Mouse (Mus musculus) right cerebral cortex, postnatal 4 days (tissue): Measurements from ENCODE around the gene Ap4b1.
A peak's percentile ranks its signal among the peaks of the same experiment; 100 is the strongest.
"Not testable (repeated sequence)": the region's sequence is repeated elsewhere in the genome, so short reads cannot be mapped to it uniquely, and the experiment has no call there.

Experiments used
- DNase-seq: peaks from one replicate; pipeline ENCODE4 v3.0.0-alpha.2; 2022

The Ap4b1 gene

GRCm38 (mm10) chr3:103808891-103809798 lies at the start of gene Ap4b1, which contains the start of the genes Dclre1b and Gm43064:
TSS of gene Ap4b1 (plus strand) at chr3:103809520.
TSS of gene Dclre1b (minus strand) at chr3:103809444.
TSS of gene Gm43064 (plus strand) at chr3:103809573.
- peak; percentile 91 for DNase-seq

- DNase-seq, result no peak
Observed at GRCm38 (mm10) chr3:103766789-103767188, 42.5 kb upstream of the Ap4b1 start.

DNA sequence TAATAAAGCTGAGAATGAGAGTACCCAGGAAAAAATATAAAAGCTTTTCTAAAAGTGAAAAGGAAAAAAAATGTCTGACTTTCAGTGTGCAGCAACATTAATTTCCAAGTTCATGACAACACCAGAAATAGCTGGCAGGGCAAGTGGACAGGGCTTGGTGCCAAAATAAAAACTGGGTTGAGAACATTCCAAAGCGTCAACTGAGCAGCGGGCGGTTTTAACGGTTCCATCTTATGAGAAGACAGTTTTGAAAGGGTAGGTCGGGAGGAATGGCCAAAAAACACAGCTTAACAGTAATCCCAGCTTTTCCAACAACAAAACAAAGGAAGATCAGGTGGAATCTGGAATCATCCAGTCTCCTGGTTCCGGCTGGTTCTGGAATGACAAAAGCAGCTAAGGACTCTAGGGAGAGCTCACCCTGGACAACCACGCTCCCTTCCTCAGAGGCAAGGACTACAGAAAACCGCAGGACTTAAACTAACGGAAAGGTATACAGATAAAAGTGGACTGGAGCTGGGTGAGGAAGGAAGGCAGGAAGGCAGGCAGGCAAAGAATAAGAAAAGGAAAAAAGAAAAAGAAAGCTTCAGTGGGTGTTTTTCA lies 37.7 kb upstream of the Ap4b1 start:
- no peak for DNase-seq

GRCm38 (mm10) chr3:103772846-103773245 lies 36.5 kb upstream of the Ap4b1 start:
- DNase-seq, result no peak

- DNase-seq, result no peak
Observed at GRCm38 (mm10) chr3:103773508-103773907, 35.8 kb upstream of the Ap4b1 start.

GRCm38 (mm10) chr3:103774009-103774408 lies 35.3 kb upstream of the Ap4b1 start:
- no peak for DNase-seq

DNA sequence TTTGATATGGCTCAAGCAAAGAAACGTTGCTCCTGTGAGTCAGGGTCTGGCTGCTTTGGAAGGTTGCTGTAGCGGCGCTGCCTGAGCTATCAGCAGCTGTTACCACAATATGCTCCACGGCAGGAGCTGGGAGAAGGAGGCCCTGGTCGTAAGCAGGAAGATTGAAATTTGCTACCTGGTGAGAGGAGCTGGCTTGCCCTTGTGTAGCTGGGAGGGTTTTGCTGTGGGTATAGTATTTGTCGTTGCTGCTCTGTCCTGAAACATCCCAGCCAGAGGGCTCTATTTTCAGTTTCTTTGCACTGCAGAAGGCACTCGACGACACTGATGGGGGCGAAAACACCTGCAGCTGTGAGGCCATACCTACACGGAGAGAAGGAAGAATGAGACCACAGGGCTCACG lies 31.4 kb upstream of the Ap4b1 start:
- DNase-seq, result no peak

DNA sequence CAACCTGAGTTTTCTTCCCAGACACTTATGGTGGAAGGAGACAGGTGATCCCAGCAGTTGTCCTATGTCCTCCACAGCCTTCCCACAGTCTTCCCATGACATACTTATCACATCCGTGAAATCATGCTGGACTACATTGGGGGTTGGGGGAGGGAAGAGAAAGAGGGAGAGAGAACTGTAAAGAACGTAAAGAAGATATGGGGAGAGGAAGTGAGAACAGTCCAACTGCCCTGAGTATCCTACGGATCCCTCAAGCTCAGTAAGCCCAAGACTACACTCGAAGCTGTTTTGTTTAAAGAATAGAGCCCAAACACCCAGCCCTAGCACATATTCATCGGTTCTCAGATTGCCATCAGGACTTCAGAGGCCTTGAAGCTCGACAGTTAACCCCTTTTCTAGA lies 30.7 kb upstream of the Ap4b1 start:
- no peak for DNase-seq

- DNase-seq, result no peak
Observed at GRCm38 (mm10) chr3:103779183-103779582, 30.1 kb upstream of the Ap4b1 start.

DNA sequence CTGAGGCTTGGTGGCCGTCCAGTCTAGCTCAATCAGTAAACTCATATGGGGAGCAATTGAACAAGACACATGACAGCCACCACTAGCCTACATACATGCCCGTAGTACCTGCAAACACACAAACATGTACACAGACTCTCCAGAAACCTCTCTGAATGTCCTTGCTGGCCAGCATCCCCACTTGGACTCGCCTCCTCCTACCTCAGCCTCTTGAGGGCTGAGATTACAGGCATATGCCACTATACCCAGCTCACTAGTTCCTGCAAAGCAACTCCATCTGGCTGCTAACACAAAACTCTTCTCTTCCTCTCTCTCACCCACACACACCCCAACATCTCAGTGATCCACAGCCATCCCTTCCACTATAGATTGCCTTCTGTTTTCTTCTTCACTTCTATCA lies 29.0 kb upstream of the Ap4b1 start:
- no peak for DNase-seq

DNA sequence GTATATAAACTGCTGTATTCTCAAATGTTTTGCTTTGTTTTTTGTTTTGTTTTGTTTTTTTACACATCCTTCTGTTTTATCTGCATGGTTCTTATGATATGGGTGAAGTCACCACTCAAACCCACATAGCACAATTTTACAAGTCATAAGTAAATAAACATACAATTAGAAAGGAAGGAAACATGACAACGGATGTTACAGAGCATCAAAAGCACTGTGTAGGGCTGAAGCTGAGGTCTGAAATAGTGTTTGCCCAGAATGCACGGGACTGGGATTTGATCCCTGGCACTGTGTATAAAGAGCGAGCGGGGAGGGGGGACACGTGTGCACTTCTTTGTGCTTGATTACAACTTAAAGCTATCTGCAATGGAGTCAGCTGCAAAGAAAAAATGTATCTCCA lies 28.5 kb upstream of the Ap4b1 start:
- no peak for DNase-seq

- no peak for DNase-seq
Observed at GRCm38 (mm10) chr3:103782844-103783609, 26.3 kb upstream of the Ap4b1 start.

- DNase-seq, result no peak
Observed at GRCm38 (mm10) chr3:103787225-103787624, 22.1 kb upstream of the Ap4b1 start.

- no peak for DNase-seq
Observed at GRCm38 (mm10) chr3:103789096-103789495, 20.2 kb upstream of the Ap4b1 start.

DNA sequence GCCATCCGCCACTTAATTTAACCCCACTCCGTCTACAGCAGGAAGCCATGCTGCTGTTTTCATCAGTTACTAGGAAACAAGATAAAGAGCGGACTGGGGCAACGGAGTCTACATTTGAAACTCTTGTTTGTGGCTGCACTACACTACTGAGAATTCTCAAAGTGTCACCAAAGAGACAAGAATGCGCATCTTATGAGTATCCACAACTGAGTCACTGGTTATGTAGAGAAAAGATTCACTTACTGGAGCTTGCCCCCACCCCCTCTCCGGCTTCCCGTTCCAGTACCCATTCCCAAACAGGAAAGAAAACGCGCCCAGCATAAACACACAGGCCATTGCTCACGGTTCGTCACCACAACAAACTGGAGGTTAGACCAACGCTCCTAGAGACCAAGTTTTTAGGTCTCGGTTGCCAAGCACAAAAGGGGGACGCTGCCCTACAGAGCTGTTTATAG lies 19.4 kb upstream of the Ap4b1 start:
- no peak for DNase-seq

DNA sequence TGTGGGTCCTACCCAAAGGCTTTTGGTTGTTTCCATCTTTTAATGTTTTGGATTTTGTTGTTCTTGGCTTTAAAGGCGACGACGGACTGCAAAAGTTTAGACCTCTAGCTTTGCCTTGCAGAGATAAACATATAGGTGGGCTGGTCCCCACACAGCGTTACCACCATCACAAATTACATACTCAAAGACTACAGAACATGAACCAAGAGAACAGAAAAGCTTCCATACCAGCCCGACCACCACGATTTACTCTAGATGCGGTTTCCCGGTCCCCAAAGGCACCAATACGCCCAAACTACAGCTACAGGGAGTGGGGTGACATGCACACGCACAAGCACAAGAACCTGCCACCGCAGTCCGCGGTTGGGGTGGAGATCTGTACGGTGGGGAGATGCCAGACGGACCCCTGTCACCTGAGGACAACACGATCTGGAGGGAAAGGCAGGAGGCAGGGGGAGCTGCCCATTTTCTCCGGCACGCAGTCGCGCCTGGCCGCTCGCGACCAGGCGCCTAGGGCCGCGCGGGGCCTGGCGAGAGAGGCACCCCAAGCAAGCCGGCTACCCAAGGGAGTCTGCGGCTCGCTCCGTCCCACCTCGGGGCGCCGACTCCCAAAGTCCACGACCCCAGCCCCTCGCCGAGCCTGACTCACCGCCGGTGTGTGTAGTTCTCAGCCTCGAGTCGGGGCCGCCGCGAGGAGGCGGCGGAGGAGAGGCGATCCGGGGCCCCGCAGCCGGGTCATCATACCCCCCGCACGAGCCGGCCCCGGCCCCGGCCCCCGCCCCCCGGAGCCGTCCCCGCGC lies 18.8 kb upstream of the Ap4b1 start:
- DNase-seq, result peak; percentile 43

- DNase-seq, result peak; percentile 89
Observed at GRCm38 (mm10) chr3:103791230-103792110, 17.9 kb upstream of the Ap4b1 start, which contains the start of gene Hipk1. TSS of gene Hipk1 (minus strand) at chr3:103791563.

GRCm38 (mm10) chr3:103792111-103792406 lies 17.3 kb upstream of the Ap4b1 start:
- not testable (repeated sequence) for DNase-seq

DNA sequence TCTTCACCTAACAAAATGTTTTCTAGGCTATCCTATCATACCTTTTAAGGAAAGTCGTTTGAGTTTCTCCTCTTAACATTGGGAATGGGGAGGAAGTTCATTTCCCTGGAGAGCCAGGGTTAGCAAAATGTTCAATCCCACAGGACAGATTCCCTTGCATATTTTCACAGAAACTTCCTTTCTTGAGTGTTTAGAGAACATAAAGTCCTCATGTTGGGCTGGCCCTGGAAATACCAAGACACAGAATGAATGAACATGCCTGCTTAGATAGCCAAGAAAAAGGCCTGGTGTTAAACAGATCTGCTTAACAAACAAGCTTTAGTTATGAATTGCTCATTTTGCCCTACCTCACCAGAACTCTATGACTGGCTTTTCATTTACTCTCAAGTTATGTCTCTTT lies 16.8 kb upstream of the Ap4b1 start:
- DNase-seq, result no peak

- no peak for DNase-seq
Observed at GRCm38 (mm10) chr3:103796389-103796788, 12.9 kb upstream of the Ap4b1 start.

DNA sequence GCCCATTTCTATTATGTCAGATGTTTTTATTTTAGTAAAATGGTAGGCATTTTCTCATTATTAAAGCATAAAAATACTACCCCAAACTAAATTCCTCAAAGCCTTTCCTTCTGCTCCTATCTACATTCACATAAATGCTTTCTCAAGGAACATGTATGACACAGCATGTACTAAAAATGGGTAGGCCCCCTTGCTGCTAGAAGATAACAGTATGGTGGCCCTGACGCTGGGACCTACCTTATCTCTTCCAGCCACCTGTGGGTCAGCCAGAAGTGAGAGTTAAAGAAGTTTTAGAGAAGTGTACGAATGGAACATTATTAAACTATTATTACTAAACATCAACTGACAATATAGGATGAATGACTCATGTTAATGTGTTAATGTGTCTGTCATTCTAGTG lies 9.8 kb upstream of the Ap4b1 start:
- DNase-seq, result no peak
